Mouse (Mus musculus): ENCODE measurements at regions not wholly inside any gene's neighbourhood (a gene's known extent, or its start where the extent isn't known, plus 50 kb on each side); places are given as distances from the start of the nearest gene placed in this dataset.

DNA sequence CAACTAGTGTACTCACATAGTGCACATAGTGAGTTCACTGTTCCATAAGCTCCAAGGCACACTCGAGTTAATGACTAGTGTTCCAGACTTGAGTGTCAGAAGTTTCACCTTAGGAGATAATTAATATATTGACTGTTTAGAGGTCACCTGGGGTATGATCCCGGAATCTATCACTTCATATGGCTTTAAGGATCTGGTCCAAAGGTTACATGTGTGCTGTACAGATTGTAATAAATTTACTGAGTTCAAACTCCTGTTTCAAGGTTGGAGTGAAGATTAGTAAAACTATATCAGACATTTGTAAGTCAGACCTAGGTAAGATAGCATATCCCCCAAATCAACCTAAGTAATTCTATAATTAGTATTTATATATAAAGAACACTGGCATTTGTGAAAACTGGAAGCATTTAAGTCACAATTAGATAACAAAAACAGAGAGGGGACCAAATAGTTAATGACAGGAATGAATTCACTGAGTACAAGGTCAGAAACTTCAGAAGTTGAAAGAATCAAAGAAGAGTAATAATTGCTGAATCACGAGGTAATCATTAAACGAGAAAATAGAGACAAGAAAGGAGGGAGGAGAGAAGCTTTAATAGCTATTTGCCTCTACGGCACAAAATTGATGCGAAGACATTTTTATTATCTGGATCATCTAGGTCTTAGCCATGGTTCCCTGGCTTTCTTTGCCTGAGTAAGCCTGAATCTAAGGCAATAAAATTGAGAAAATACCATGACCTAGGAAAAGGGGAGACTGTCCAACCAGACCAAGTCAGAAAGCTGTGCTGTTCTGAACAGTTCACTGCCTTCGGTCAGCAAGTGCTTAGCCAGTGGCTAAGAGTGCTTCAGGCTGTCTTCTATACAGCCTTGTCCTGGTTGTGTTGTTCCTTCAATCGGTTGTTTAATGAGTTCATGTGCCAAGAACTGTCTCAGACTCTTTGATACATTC lies 112.6 kb upstream of the Zfand5 start:
- H3K27ac ChIP-seq = no peak overlapping the region
- no peak for DNase-seq
- no peaks in the 10 kb centered on the region for H3K79me2 ChIP-seq (replicated peaks; ENCODE audit: control insufficient read depth, insufficient read depth, low read length)
- no peaks in the 10 kb centered on the region for H3K4me1 ChIP-seq (ENCODE audit: control insufficient read depth, insufficient read depth, low read length)
- H3K27me3 ChIP-seq (ENCODE audit: control insufficient read depth, insufficient read depth, low read length) = no peaks in the 10 kb centered on the region
- no peak overlapping the region for H3K9ac ChIP-seq (ENCODE audit: low read depth, low read length)
- H3K36me3 ChIP-seq (ENCODE audit: control insufficient read depth, insufficient read depth, low read length) = no peaks in the 10 kb centered on the region
- intact Hi-C loops (cut with DNase I) = no loop called here
- TF ChIP-seq CTCF (IDR thresholded peaks at IDR 0.05) (no peak), POLR2A (IDR thresholded peaks at IDR 0.05; ENCODE audit: insufficient read depth, low read depth, low read length) (no peak), EP300 (IDR thresholded peaks at IDR 0.05; ENCODE audit: insufficient read depth, low read depth, low read length) (no peak)
- H3K4me3 ChIP-seq = no peak overlapping the region
- 77% methylated on average over 8 of the region's 8 CpGs for WGBS

DNA sequence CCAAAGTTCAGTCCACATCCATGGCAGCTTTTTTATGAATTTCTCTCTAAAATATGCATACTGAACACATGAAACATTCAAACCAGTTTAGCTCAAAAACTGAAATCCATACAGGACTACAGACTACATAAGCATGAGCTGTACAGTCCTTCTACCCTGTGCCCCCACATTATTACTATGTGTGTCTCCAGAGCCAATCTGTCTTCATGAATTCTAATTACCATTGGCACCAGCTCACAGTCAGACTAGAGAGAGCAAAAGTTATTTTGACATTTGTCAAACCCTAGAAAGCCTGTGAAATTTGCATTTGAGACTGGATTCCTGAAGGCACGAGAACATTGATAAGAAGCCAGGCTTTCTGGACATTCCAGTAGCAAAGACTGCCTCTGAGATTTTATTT lies 117.9 kb upstream of the Zfand5 start:
- no peak for TF ChIP-seq POLR2A (IDR thresholded peaks at IDR 0.05; ENCODE audit: insufficient read depth, low read depth, low read length)
- no peak overlapping the region for H3K4me3 ChIP-seq
- WGBS = 57% methylated on average over 1 of the region's 1 CpGs
- H3K9ac ChIP-seq (ENCODE audit: low read depth, low read length) = no peak overlapping the region
- no peaks in the 10 kb centered on the region for H3K27me3 ChIP-seq (ENCODE audit: control insufficient read depth, insufficient read depth, low read length)
- H3K79me2 ChIP-seq (replicated peaks; ENCODE audit: control insufficient read depth, insufficient read depth, low read length) = no peaks in the 10 kb centered on the region
- H3K4me1 ChIP-seq (ENCODE audit: control insufficient read depth, insufficient read depth, low read length) = no peaks in the 10 kb centered on the region
- H3K27ac ChIP-seq = no peak overlapping the region
- intact Hi-C loops (cut with DNase I) = no loop called here
- no peaks in the 10 kb centered on the region for H3K36me3 ChIP-seq (ENCODE audit: control insufficient read depth, insufficient read depth, low read length)
- DNase-seq = no peak

DNA sequence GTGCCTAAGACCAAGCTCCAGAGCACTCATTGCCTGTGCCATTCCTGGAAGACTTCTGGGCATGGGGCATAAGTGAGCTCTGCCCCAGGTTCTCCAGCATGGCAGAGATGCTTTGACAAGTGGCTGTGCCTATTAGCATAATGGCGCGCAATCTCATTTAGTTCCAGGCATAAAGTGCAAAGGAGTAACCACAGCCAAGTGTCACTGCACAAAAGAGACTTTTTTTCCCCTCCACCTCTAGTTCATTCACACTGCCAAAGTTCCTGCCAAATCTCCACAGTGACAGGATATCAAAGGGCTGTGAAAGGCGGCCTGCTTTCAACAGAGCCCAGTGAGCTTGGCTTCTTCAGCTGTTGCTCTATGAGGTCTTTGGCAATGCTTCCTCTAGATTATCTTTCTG lies 120.1 kb upstream of the Zfand5 start:
- peak in 1 of 2 experiments; percentile 20 for DNase-seq
- Histone ChIP-seq H3K36me3 (ENCODE audit: control insufficient read depth, insufficient read depth, low read length) (no peaks in the 10 kb centered on the region), H3K4me1 (ENCODE audit: control insufficient read depth, insufficient read depth, low read length) (no peaks in the 10 kb centered on the region), H3K9ac (ENCODE audit: low read depth, low read length) (no peak overlapping the region), H3K27me3 (ENCODE audit: control insufficient read depth, insufficient read depth, low read length) (no peaks in the 10 kb centered on the region), H3K27ac (no peak overlapping the region), H3K4me3 (no peak overlapping the region), H3K79me2 (replicated peaks; ENCODE audit: control insufficient read depth, insufficient read depth, low read length) (no peaks in the 10 kb centered on the region)
- WGBS = 40% methylated on average over 3 of the region's 3 CpGs
- no peak for TF ChIP-seq CTCF (IDR thresholded peaks at IDR 0.05)
- no peak for TF ChIP-seq POLR2A (IDR thresholded peaks at IDR 0.05; ENCODE audit: insufficient read depth, low read depth, low read length)
- TF ChIP-seq EP300 (IDR thresholded peaks at IDR 0.05; ENCODE audit: insufficient read depth, low read depth, low read length) = no peak
- intact Hi-C loops (cut with DNase I) = no loop called here

DNA sequence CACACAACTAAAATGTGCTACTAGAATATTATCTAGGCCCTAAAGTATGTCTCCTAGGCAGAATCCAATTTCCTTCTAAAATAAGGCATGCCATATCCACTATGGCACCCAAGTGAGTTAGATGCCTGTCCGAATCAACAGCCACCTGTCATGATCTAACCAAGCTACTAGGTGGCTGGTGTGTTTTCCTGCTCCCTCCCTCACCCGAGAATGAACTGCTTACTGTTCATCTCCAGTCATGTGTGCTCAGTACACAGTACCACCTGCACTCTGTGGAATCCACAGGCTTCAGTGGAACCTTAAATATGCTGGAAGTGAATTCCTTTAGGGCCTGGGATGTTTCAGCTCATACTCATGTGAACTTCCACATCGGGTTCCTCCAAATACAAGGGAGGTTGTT lies 121.2 kb upstream of the Zfand5 start:
- 81% methylated on average over 3 of the region's 3 CpGs for WGBS

DNA sequence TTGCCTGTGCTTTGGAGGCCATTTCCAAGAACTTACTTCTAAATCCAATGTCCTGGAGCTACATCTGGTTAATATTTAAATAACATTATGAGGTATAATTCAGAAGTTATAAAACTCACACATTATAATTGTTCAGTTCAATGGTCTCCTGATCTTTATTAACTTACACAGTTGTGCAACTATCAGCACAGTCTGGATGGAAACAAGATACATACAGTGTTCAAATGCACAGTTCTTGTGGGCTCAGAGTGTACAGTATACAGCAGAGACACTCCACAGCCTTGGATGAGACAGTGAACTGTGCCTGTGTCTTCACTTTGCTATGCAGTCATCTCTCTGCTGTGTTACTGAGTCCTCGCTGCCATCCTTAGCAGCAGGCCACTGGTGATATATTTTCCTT lies 121.8 kb upstream of the Zfand5 start:
- H3K36me3 ChIP-seq (ENCODE audit: control insufficient read depth, insufficient read depth, low read length) = no peaks in the 10 kb centered on the region
- WGBS = 93% methylated on average over 1 of the region's 1 CpGs

More for the DNA sequence above, 121.2 kb upstream of the Zfand5 start:
- intact Hi-C loops (cut with DNase I) = no loop called here
- no peak overlapping the region for H3K27ac ChIP-seq
- H3K9ac ChIP-seq (ENCODE audit: low read depth, low read length) = no peak overlapping the region
- H3K27me3 ChIP-seq (ENCODE audit: control insufficient read depth, insufficient read depth, low read length) = no peaks in the 10 kb centered on the region
- no peaks in the 10 kb centered on the region for H3K36me3 ChIP-seq (ENCODE audit: control insufficient read depth, insufficient read depth, low read length)
- H3K4me3 ChIP-seq = no peak overlapping the region
- TF ChIP-seq POLR2A (IDR thresholded peaks at IDR 0.05; ENCODE audit: insufficient read depth, low read depth, low read length) (no peak), EP300 (IDR thresholded peaks at IDR 0.05; ENCODE audit: insufficient read depth, low read depth, low read length) (no peak), CTCF (IDR thresholded peaks at IDR 0.05) (no peak)
- DNase-seq = no peak
- no peaks in the 10 kb centered on the region for H3K79me2 ChIP-seq (replicated peaks; ENCODE audit: control insufficient read depth, insufficient read depth, low read length)
- no peaks in the 10 kb centered on the region for H3K4me1 ChIP-seq (ENCODE audit: control insufficient read depth, insufficient read depth, low read length)

DNA sequence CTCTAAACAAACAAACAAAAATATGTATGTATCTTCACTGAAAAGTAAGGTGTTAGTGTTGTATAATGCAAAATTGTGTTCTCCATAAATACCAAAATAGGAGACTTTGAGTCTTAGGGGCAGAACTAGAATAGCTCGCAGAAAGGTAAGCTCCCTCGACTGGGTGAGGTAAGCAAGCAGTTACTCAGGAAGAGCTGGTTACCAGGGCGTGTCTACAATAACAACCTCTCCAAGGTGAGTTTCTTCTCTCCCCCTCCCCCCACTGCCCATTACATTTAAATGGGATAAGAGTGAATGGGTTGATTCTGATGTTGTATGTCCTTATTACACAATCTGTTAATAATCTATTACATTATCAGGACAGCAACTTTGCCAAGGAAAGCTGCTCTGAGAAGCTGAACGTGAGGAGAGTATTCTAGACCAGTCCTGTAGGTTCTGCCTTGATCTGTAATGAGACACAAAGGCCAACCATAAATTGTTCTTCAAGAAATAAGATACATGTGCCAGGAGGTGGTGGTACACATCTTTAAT lies 125.2 kb upstream of the Zfand5 start:
- DNase-seq = no peak
- 89% methylated on average over 4 of the region's 4 CpGs for WGBS
- intact Hi-C loops (cut with DNase I) = loop anchor here (5.0 kb wide), 1 partner anchor 130 kb away; no protein-coding TSS in a partner anchor
- Histone ChIP-seq H3K4me1 (ENCODE audit: control insufficient read depth, insufficient read depth, low read length) (peaks cover 2% of the 10 kb centered on the region; the same call in 1 of the 2 replicates), H3K27ac (no peak overlapping the region), H3K79me2 (replicated peaks; ENCODE audit: control insufficient read depth, insufficient read depth, low read length) (no peaks in the 10 kb centered on the region), H3K4me3 (no peak overlapping the region), H3K27me3 (ENCODE audit: control insufficient read depth, insufficient read depth, low read length) (no peaks in the 10 kb centered on the region), H3K36me3 (ENCODE audit: control insufficient read depth, insufficient read depth, low read length) (no peaks in the 10 kb centered on the region), H3K9ac (ENCODE audit: low read depth, low read length) (no peak overlapping the region)
- no peak for TF ChIP-seq CTCF (IDR thresholded peaks at IDR 0.05)
- TF ChIP-seq POLR2A (IDR thresholded peaks at IDR 0.05; ENCODE audit: insufficient read depth, low read depth, low read length) = no peak
- no peak for TF ChIP-seq EP300 (IDR thresholded peaks at IDR 0.05; ENCODE audit: insufficient read depth, low read depth, low read length)

More for the DNA sequence above, 121.8 kb upstream of the Zfand5 start:
- Histone ChIP-seq H3K4me3 (no peak overlapping the region), H3K9ac (ENCODE audit: low read depth, low read length) (no peak overlapping the region), H3K27ac (no peak overlapping the region), H3K4me1 (ENCODE audit: control insufficient read depth, insufficient read depth, low read length) (no peaks in the 10 kb centered on the region), H3K79me2 (replicated peaks; ENCODE audit: control insufficient read depth, insufficient read depth, low read length) (no peaks in the 10 kb centered on the region), H3K27me3 (ENCODE audit: control insufficient read depth, insufficient read depth, low read length) (no peaks in the 10 kb centered on the region)
- intact Hi-C loops (cut with DNase I) = no loop called here
- no peak for DNase-seq
- no peak for TF ChIP-seq CTCF (IDR thresholded peaks at IDR 0.05)
- no peak for TF ChIP-seq POLR2A (IDR thresholded peaks at IDR 0.05; ENCODE audit: insufficient read depth, low read depth, low read length)
- no peak for TF ChIP-seq EP300 (IDR thresholded peaks at IDR 0.05; ENCODE audit: insufficient read depth, low read depth, low read length)

Data from heart, adult 2 months (tissue).